Mouse (Mus musculus) kidney, embryonic 15.5 days (tissue): ENCODE results near the gene Cldn19. TPM values are rescaled to one million over a fixed set of nuclear protein-coding genes. Genes with fewer than 3 reads are reported as not detected.

Experiments used
- ATAC-seq: fragments of 200-750 bp; cut with Nextera tagmentation; replicated peaks from 2 replicates; pipeline ENCODE4 v1.8.0; 2017; ENCODE audit warnings: moderate TSS enrichment; ENCODE audit not compliant: low FRiP score
- H3K27ac ChIP-seq: fragments of 300-500 bp; sonication (generic); 2 replicates; pipeline ENCODE4 v1.5.1; 2015; ENCODE audit warnings: mild to moderate bottlenecking, inconsistent platforms
- H3K27me3 ChIP-seq: fragments of 300-500 bp; sonication (generic); 2 replicates; pipeline ENCODE4 v1.6.1; 2015; ENCODE audit warnings: inconsistent platforms
- H3K36me3 ChIP-seq: fragments of 300-500 bp; sonication (generic); 2 replicates; pipeline ENCODE4 v1.6.1; 2015; ENCODE audit warnings: inconsistent platforms
- H3K4me1 ChIP-seq: fragments of 300-500 bp; sonication (generic); 2 replicates; pipeline ENCODE4 v1.6.1; 2015; ENCODE audit warnings: inconsistent platforms
- H3K4me2 ChIP-seq: fragments of 300-500 bp; sonication (generic); 2 replicates; pipeline ENCODE4 v1.6.1; 2015; ENCODE audit warnings: moderate library complexity, mild to moderate bottlenecking, inconsistent platforms
- H3K4me3 ChIP-seq: fragments of 300-500 bp; sonication (generic); replicated peaks from 2 replicates; pipeline ENCODE4 v1.5.1; 2015; ENCODE audit warnings: mild to moderate bottlenecking, inconsistent platforms
- H3K9ac ChIP-seq: fragments of 300-500 bp; sonication (generic); 2 replicates; pipeline ENCODE4 v1.6.1; 2015; ENCODE audit warnings: mild to moderate bottlenecking, inconsistent platforms
- H3K9me3 ChIP-seq: fragments of 300-500 bp; sonication (generic); replicated peaks from 2 replicates; pipeline ENCODE4 v1.6.1; 2016; ENCODE audit warnings: inconsistent platforms
- WGBS: fragments of 180-500 bp; shearing (Covaris S2); methylation state at CpG from one replicate; pipeline ENCODE4 v1.1.7; 2015; ENCODE audit warnings: mixed read lengths; 5-methylcytosine and 5-hydroxymethylcytosine counted together
- polyA plus RNA-seq: library from polyadenylated mRNA; unstranded; fragments of >200 nt; fragmentation: Nextera tagmentation; extraction: Ambion mirVana; gene quantifications from 2 replicates; pipeline ENCODE4 v1.2.1, GENCODE M21; 2015

Gene Cldn19
- polyA plus RNA-seq, 1 experiment from 2014 or later: 13.3 TPM

DNA sequence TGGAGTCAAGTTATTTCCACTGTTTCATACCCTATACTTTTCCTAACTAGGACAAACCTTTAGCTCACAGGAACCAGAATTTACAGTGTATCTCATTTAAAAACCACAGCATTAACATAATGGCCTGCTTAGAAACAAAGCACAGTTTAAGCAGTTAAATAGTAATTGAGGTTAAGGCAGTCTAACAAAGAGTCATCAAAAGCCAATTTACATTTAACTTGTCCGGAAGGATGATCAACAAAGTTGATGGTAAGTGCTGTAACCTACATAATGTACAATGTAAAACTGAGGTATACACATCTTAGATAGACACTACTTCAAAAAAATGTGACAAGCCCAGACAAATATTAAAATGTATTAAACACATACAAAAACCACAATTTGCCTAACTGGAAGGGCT, 36.7 kb downstream of the Cldn19 start:
- H3K27ac ChIP-seq: no peak overlapping the region
- no peaks in the 10 kb centered on the region for H3K27me3 ChIP-seq
- H3K4me2 ChIP-seq: peak overlapping the region; percentile 72
- peaks cover 42% of the 10 kb centered on the region for H3K4me1 ChIP-seq
- H3K9ac ChIP-seq: peak overlapping the region; percentile 84; the same call in 1 of the 2 replicates
- no peaks in the 10 kb centered on the region for H3K9me3 ChIP-seq
- H3K4me3 ChIP-seq: peak overlapping the region; percentile 58
- WGBS: 70% methylated on average over 1 of the region's 1 CpGs
- ATAC-seq: no peak
- peaks cover 34% of the 10 kb centered on the region for H3K36me3 ChIP-seq

DNA sequence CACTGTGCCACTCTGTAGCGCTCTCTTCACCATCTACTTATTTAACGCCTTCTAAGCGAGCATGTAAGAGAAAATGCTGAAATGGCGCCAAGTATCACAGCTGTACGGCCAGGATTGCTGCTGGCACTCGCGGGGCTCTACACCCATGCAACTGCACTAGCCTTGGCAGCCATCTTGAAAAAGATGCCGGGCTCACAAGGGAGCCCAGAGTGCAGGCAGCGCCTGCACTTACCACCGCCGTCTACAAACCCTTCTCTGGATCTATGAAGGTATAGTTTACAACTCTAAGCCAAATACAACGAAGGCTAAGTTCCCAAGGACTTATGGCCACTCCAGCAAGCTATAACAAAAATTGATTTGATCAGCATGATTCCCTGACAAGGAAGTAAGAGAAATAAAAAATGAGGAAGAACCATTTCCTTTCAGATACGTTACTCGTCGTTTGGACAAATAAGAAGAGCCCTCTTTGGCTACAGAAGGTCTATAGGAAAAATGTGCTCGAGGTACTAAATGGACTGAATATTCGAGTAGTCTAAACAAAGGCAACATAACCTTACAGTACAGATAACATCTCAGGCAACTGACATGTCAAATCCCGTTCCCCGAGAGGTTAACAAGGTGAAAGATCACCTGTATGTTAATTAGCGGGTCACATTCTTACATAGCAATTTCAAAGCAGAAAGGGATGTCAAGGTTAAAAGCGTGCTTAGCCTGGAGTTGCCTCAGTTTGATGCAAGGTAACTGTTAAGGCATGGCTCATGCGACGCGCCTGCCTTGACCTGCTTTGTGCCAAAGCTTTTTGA, 37.8 kb downstream of the Cldn19 start:
- 1% methylated on average over 24 of the region's 24 CpGs for WGBS
- ATAC-seq: no peak

DNA sequence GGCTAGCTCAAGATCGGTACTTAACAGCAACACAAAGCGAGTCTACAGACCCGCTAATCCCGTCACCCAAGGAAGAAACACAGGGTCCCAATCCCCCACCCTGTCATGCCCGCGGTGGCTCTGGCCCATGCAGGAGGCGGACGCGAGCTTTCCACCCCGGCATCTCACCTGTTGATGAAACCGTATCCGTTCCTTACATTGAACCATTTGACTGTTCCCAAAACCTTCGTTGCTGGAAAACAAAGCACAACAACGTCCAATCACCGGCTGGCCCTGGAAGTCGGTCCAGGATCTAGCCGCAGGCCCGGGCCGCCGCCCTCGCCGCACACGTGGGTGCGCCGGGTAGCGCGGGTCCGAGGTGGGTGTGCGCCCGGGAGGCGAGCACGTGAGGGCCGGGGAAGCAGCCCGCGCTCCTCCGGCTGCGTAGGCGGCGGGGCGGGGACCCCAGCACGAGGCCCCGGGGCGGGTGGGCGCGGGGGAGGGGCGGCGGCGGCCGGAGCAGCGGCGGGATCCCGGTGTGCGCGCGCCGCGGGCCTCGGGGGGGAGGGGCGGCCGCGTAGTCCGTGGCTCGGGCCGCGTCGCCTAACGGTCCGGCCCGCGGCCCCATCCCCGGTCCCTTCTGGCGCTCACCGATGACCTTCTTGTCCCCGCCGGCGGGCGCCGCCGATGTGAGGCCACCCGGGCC, 38.5 kb downstream of the Cldn19 start:
- peak; percentile 37 for ATAC-seq
- Histone ChIP-seq H3K9ac (peak overlapping the region; percentile 84), H3K4me1 (peaks cover 31% of the 10 kb centered on the region), H3K36me3 (peaks cover 22% of the 10 kb centered on the region; the same call in 1 of the 2 replicates), H3K4me3 (peak overlapping the region; percentile 58), H3K27me3 (no peaks in the 10 kb centered on the region), H3K27ac (peak overlapping the region; percentile 96), H3K9me3 (no peaks in the 10 kb centered on the region), H3K4me2 (peak overlapping the region; percentile 72)
- WGBS: under 1% methylated on average over 57 of the region's 80 CpGs

More for the DNA sequence above, 37.8 kb downstream of the Cldn19 start:
- H3K4me3 ChIP-seq: peak overlapping the region; percentile 58
- peak overlapping the region; percentile 96 for H3K27ac ChIP-seq
- H3K4me2 ChIP-seq: peak overlapping the region; percentile 72
- H3K36me3 ChIP-seq: peaks cover 27% of the 10 kb centered on the region
- peak overlapping the region; percentile 84 for H3K9ac ChIP-seq
- peaks cover 36% of the 10 kb centered on the region for H3K4me1 ChIP-seq
- no peaks in the 10 kb centered on the region for H3K27me3 ChIP-seq
- no peaks in the 10 kb centered on the region for H3K9me3 ChIP-seq

DNA sequence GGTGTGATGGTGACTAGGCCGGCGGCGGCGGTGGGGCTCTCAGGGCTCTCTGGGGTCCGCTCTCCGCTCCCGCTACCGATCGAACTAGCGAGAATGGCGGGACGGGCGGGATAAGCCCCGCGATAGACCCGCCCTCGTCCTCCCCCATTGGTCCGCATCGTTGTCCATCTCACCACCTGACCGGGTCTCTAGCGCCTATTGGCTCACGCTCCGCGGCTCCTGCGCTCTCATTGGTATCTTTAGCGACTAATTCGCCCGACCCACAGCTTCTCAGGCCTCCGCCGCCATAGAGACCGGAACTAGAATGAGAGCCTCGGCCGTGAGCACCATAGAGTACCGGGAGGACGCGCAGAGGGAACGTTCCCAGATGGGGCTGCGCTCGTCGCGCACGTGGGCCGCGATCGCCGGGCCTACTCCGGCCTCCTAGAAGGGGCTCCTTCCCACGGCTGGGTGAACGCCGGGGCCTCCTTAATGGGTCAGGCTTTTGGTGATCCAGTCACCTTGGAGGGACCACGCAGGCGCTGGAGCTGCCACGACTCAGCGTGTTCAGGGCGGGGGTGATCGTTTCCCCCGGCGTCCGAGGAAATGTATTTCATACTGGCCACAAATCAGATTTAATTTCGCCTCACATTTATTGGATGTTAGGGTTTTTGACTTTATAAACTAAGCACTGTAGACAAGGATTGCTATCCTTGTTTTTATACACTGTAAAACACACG, 39.4 kb downstream of the Cldn19 start, which contains the start of gene Ybx1:
Gene Ybx1, minus strand, starts transcription at position 190 of the 719 bp plus-strand sequence.
- Histone ChIP-seq H3K9ac (peak within 1 kb of the TSS; percentile 86), H3K36me3 (peaks cover 17% of the 10 kb centered on the region; the same call in 1 of the 2 replicates), H3K27ac (peak within 1 kb of the TSS; percentile 96), H3K4me1 (peaks cover 28% of the 10 kb centered on the region), H3K27me3 (no peaks in the 10 kb centered on the region), H3K9me3 (no peaks in the 10 kb centered on the region), H3K4me2 (peak within 1 kb of the TSS; percentile 72), H3K4me3 (peak within 1 kb of the TSS; percentile 58)
- 0% methylated on average over 61 of the region's 61 CpGs for WGBS
- ATAC-seq: peak; percentile 99

DNA sequence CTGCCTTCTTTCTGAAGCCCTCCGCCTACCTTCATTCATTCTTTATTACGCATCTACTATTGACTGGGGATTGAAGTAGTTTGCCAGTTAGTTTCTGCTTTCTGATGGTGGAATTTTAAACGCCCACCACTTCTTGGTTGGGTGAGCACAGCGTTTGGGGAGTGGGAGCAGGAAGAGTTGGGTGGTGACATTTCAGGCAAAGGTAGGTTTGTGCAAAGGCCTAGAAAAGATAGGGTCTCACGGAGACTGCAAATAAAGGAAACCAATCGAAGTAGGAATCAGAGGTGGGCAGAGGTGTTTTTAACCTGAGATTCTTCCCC, 39.9 kb downstream of the Cldn19 start:
- Histone ChIP-seq H3K36me3 (peaks cover 13% of the 10 kb centered on the region; the same call in 1 of the 2 replicates), H3K4me1 (peaks cover 28% of the 10 kb centered on the region), H3K27me3 (no peaks in the 10 kb centered on the region), H3K27ac (peak overlapping the region; percentile 96), H3K9me3 (no peaks in the 10 kb centered on the region), H3K9ac (peak overlapping the region; percentile 86), H3K4me3 (peak overlapping the region; percentile 58), H3K4me2 (peak overlapping the region; percentile 72)
- 5% methylated on average over 6 of the region's 6 CpGs for WGBS
- no peak for ATAC-seq

DNA sequence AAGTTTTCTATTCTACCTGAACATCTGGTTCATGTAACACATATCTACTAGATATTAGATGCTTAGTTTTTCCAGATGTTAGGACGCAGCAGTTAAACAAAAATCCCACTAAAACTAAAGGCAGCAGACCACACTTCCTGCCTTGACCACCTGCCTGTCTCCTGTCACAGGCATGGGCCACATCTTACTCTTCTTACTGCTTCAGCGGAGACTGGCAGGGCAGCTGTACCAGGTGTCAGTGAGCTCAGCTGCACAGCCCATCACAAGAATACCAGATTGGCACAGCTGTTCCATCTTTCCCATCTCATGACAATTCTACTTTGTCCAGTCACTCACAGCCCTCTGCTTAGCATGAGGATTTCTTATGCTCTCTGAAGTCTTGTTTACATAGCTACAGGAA, 42.1 kb downstream of the Cldn19 start:
- Histone ChIP-seq H3K36me3 (0 out of 2 replicates have a peak, but pooled peaks cover 5% of the 10 kb centered on the region), H3K4me3 (no peak overlapping the region), H3K9ac (no peak overlapping the region), H3K9me3 (no peaks in the 10 kb centered on the region), H3K4me1 (peaks cover 10% of the 10 kb centered on the region), H3K27me3 (no peaks in the 10 kb centered on the region), H3K4me2 (no peak overlapping the region), H3K27ac (no peak overlapping the region)
- whole genome bisulfite sequencing: 46% methylated on average over 2 of the region's 2 CpGs
- no peak for ATAC-seq

DNA sequence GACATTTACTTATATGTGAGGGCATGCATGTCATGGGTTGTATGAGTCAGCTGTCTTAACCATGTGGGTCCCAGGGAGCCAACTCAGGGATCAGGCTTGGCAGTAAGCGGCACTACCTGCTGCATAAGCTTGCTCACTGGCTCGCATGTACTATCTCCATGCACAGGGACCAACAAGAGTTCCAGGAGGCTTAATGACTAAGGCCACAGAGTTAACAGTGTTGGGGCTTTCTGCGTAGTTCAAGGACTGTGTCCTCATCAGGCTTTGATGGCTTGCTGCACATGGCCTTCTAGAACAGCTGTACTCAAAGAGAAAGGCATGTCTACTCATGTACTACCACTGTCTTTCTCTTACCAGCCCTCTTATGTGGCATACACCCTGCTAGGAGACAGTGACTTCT, 45.5 kb downstream of the Cldn19 start:
- Histone ChIP-seq H3K9ac (no peak overlapping the region), H3K36me3 (peaks cover 8% of the 10 kb centered on the region; the same call in 1 of the 2 replicates), H3K9me3 (no peaks in the 10 kb centered on the region), H3K4me1 (peaks cover 5% of the 10 kb centered on the region; the same call in 1 of the 2 replicates), H3K27ac (no peak overlapping the region), H3K4me3 (no peak overlapping the region), H3K27me3 (no peaks in the 10 kb centered on the region), H3K4me2 (no peak overlapping the region)
- no peak for ATAC-seq
- WGBS: 91% methylated on average over 3 of the region's 3 CpGs

DNA sequence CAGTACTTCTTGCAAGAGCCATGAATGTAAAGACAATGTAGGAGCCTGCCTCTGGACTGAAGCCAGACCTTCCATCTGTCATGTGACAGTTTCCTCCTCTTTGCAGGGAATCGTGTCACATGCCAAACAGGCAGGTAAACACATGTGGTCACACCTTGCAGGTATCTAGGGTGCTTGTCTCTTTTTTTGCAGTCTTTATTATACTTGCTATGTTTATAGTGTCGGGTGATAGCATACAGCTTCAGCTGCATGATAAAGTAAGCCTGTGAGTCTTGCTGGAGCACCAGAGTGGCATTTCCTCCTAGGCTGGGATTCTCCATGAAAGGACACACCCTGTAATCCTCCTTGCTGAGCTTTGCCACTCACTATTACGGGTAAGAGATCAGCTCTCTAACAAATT, 46.6 kb downstream of the Cldn19 start:
- Histone ChIP-seq H3K9me3 (no peaks in the 10 kb centered on the region), H3K4me1 (peaks cover 6% of the 10 kb centered on the region; the same call in 1 of the 2 replicates), H3K27me3 (no peaks in the 10 kb centered on the region), H3K36me3 (peaks cover 11% of the 10 kb centered on the region), H3K27ac (no peak overlapping the region), H3K4me3 (no peak overlapping the region), H3K9ac (no peak overlapping the region), H3K4me2 (no peak overlapping the region)
- no peak for ATAC-seq
- 85% methylated on average over 3 of the region's 3 CpGs for WGBS

DNA sequence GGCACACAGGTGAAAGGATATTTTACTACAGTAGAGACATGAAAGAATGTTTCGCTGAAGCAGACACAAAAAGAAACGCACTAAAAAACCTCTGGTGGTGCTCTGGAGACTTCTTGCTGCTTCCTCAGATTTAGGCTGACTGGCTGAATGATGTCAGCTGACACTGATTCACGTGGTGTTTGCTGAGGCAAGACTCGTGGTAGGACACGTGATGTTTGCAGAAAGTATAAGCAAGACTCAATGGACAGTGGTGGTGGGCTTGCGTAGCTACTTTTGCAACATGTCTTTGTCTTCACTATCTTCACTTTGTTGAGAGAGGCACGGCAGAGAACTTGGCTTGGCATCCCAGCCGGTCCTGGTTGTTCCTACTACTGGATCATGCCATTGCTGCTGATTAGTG, 48.1 kb downstream of the Cldn19 start:
- H3K36me3 ChIP-seq: peaks cover 26% of the 10 kb centered on the region
- no peak overlapping the region for H3K4me3 ChIP-seq
- H3K27me3 ChIP-seq: no peaks in the 10 kb centered on the region
- H3K4me1 ChIP-seq: peaks cover 6% of the 10 kb centered on the region; the same call in 1 of the 2 replicates
- no peak overlapping the region for H3K4me2 ChIP-seq
- no peaks in the 10 kb centered on the region for H3K9me3 ChIP-seq
- no peak overlapping the region for H3K9ac ChIP-seq
- no peak overlapping the region for H3K27ac ChIP-seq
- no peak for ATAC-seq
- WGBS: 94% methylated on average over 8 of the region's 8 CpGs

DNA sequence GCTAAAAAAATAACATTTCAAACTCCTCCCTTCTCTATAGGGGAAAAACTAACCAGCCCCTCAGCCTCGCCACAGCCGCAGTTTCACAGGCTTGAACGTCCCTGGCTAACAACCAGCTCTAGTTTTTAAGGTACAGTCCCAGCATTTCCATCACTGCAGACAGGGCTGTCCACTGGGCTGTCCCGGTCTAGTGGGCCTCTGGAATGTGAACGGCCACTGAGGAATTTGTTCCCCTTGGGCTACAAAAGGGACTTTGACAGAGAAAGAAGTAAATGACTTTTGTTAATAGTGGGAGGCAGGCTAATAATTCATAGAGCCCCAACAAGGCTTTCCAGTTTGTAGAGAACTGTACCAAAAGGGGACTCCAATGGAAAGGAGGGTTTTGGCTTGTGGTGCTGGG, 50.2 kb downstream of the Cldn19 start:
- peak overlapping the region; percentile 84 for H3K27ac ChIP-seq
- no peaks in the 10 kb centered on the region for H3K9me3 ChIP-seq

More for the DNA sequence above, 50.2 kb downstream of the Cldn19 start:
- Histone ChIP-seq H3K27me3 (no peaks in the 10 kb centered on the region), H3K36me3 (peaks cover 43% of the 10 kb centered on the region), H3K4me2 (no peak overlapping the region), H3K4me3 (no peak overlapping the region), H3K4me1 (peaks cover 6% of the 10 kb centered on the region; the same call in 1 of the 2 replicates), H3K9ac (no peak overlapping the region)
- 43% methylated on average over 5 of the region's 5 CpGs for whole genome bisulfite sequencing
- peak; percentile 89 for ATAC-seq
